Mouse (Mus musculus) mesoderm, embryonic 11.5 days (tissue): Measurements from ENCODE around the gene Ppp4c.

Experiments
- DNase-seq: peaks from one replicate; pipeline ENCODE4 v3.0.0-alpha.2; 2012; ENCODE audit warnings: low read depth, low spot score

Gene Ppp4c

DNA sequence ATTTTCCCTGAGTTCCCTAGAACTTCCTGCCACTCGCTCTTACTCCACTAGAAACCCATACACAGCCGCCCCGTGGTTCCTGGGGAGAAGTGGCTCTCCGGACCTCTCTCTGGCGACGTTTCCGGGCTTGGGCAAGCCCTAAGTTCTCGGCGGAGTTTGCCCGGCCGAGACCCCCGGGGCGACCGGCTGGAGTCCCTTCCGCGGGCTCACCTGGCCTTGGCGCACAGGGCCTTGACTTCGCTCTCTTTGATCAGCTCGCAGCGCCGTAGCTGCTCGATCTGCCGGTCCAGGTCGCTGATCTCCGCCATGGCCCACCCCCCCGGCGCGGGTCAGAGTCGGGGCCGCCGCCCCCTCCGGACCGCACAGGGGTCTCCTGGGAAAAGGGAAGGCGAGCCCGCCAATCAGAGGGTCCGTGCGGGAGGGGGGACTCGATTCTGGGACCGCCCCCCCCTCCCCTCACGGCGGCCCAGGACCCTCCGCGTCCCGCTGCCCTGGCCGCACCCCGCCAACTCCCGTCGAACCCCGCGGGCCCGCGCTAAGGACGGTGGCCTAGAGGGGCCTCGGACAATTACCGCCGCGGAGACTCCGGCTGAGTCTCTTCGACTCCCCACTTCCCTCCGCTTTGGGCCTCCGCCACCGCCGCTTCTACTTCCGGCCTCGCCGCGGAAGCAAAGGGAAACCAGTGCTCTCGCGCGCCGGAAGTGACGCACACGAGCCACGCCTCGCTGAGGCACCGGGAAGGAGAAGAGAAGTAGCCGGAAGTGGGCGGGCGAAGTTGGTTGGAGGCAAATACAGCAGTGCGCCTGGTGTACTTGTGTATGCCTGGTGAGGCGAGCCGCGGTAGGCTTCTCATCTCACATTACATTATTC lies at the start of gene Ppp4c:
Gene Ppp4c, minus strand, starts transcription at position 646 of the 870 bp plus-strand sequence.
- peak; percentile 98 for DNase-seq

DNA sequence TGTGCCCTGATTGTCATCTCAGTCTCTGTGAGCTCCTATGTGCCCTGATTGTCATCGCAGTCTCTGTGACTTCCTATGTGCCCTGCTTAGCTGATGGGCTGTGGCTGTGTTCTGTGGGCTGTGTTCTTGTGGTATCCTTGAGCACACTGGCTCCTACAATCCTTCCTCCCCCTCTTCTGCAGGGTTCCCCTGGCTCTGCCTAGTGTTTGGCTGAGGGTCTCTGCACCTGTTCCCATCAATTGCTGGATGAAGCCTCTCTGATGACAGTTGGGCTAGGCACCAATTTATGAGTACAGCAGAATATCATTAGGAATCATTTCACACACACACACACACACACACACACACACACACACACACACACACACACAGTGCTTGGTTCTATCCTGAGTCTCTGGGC lies 41.0 kb upstream of the Ppp4c start:
- DNase-seq: no peak

DNA sequence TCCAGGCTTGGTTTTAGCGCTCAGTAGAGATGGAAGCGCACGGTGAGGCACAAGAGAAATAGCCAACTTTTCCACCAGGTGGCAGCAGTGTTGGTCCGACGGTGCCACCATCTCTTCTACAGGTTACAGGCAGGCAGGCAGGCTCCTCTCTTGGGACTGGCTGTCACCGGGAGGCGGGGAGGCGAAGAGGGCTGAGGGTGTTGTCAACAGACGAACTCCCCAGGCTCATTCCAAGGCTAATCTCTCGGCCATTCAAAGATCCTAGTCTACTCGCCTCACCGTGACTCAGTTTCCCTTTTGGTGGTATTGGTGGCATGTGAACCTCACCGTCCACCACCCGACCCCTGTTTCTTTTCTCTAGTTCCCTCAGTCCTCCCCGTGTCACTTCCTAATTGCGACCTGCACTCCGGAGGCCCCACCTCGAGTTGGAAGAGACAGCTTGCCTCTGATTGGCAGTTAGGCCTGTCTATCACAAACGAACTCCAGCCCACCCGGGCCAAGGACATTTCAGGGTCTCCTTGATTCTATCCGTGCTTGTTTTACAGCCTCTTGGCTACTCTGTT lies 39.8 kb upstream of the Ppp4c start:
- peak; percentile 84 for DNase-seq

DNA sequence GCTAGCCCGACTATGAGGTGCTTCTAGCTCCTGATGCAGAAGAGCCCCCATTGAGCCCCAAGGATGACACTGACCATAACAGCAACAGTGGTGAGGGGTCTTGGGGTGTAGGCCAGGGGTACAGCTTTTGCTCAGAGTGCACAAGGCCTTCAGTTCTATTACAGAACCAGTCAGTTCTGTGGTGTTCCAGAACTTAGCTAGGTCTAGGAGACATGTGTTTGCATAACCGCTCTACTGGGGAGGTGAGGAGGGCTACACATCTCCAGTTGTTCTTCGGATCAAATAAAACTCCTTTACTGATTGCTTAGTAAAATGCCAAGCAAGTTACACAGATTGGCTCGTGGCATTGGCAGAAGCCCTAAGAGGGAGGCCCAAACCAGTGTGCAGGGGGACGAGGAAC lies 39.2 kb upstream of the Ppp4c start, which contains the start of gene 4930451I11Rik:
Gene 4930451I11Rik, minus strand, starts transcription at position 101 of the 400 bp plus-strand sequence.
- DNase-seq: no peak

DNA sequence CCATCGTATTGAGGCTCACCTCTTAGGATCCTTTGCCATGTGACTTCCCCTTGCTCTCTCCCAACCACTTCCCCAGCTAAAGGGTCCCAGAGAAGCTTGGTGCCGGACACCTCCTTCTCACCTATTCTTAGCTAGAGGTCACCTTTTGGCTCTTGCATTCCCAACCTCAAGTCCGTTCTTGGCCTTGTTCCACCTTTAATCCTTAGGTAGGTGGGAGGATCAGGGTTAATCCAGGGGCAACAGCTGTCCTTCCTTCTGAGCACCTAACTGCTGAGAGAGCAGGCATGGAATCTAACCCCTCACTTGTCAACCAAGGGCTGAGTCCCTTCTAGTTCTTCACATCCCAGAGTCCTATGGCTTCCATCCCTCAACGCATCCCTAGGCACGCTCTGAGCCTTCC lies 33.7 kb upstream of the Ppp4c start:
- no peak for DNase-seq

DNA sequence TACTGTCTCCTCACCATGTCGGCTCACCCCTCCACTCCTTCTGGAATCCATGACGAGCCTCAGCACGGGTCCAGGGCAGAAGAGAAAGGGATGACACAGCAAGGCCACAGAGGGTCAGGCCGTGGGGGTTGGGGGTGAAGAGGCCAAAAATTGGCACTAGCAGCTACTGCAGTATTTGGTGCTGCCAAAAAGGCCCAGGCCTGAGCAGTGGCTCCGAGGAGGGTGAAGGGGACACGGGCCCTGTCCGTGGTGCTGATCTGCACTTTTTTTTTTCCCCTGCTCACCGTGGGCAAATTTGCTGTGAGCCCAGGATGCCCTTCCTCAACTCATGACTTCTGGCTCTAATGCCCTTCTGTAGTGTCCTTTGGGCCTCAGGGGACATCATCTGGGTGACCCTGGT lies 33.1 kb upstream of the Ppp4c start:
- no peak for DNase-seq

DNA sequence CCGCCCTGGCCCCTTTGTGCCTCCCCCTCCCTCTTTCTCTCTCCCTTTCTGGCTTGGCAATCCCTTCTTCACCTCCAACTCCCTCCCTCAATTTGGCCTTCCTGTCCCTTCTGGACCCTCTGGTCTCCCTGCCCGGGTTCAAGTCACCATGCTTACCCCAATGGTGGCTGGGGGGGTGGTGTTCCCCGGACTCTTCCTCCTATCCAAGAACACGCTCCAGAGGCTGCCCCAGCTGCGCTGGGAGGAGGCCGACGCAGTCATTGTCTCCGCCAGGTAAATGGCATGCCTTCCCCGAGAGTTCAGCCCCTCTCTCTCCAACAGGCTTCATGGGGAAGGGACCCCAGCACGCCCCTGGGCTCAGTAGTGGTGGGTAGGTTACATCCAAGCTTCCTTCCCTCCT lies 31.6 kb upstream of the Ppp4c start:
- no peak for DNase-seq

DNA sequence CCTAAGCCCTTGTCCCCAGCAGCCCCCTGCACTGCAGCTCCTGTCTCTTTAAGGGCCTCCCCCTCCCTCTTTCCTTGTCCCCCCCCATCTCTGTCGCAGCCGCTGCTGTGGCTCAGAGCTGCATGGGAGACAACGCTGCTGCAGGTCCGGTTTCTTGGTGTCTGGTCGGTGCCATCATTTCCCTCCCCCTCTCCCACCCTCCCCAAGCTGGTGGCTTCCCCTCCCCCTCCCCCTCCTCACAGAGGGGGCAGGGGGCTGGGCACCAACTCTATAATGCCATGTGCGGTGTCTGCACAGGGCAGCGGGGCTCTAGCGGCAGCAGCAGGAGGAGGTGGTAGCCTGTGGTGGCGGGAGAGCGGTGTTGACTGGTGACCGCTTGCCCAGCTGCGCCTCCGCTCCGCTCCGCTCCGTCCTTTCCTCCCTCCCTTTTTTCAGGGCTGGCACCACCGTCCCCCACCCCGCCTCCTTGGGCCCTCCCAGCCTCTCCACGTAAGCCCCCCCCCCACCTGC lies 31.0 kb upstream of the Ppp4c start:
- no peak for DNase-seq

DNA sequence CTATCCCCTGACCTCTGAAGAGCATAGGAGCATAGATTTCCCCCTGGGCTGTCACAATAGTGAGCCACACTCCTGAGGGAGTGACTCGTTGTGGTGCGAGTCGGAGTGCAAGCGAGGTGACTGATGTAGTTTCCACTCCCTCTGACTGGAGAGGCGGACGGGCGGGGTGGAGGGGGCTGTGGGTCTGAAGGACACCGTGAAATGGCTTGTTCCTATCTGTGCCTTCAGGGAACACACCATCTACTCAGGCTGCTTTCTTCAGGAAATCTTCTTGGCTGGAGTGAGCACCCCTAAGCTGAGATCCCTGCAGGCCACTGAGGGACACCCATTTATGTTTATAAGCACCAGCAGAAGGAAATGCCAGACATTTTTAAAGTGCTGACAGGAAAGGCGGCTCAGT lies 30.4 kb upstream of the Ppp4c start:
- no peak for DNase-seq

DNA sequence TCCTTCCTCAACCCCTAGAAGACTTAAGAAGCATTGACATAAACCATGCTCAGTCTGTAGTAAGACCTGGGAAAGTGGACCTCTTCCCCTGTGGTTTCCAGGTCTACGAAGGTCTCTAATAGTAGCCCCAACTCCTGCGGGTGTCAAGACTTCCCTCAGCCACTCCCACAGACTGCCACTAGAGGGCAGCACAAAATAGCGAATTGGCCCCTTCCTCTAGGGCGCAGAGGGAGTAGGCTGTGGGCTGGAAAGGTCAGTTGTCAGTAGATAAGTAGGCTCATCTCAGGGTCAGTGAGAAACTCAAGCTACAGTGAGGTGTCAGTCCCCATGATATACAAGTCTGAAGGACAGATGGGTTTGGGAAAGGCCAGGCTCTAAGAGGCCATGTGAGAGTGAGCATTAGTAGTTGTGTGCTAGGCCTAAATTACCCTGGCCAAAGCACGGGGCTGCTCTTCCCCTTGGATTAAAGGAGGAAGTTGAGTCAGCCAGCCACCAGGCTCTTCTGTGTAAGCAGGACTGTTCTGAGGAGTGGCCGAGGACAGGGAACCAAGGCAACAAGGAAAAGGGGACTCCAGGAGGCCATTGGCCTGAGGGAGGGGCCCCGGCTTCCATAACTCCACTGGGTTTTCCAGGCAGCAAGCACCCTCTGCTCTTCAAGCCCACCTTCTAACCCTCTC lies 29.7 kb upstream of the Ppp4c start:
- DNase-seq: peak; percentile 86

DNA sequence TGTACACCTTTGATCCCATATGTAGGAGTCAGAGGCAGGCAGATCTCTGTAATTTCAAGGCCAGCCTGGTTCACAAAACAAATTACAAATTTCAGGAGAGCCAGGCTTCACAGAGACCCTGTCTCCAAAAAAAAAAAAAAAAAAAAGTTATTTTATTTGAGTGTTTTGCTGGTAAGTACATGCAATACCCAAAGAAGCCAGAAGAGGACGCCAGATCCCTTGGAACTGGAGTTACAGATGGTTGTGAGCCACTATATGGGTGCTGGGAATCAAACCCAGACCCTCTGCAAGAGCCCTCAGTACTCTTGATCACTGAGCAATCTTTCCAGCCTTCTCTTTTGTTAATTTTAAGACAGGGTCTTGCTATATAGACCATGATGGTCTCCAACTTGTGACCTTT lies 26.5 kb upstream of the Ppp4c start:
- no peak for DNase-seq

DNA sequence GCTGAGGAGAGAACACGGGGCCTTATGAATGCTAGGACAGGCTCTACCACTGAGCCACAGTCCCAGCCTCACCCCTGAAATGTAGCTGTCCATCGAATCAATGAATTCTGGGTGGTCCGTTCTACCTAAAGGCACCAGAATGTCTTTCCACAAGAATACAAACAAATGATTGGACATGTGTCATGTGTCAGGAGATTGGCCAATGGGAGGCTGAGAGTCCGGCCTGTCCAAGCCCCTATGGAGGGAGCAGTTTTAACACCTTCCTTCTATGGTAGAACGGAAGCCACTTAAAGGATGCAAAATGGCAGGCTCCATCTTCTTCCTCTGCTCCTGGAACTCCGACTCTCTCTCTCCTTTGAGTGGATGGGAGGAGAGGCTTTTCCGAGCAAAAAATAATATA lies 25.3 kb upstream of the Ppp4c start:
- no peak for DNase-seq

DNA sequence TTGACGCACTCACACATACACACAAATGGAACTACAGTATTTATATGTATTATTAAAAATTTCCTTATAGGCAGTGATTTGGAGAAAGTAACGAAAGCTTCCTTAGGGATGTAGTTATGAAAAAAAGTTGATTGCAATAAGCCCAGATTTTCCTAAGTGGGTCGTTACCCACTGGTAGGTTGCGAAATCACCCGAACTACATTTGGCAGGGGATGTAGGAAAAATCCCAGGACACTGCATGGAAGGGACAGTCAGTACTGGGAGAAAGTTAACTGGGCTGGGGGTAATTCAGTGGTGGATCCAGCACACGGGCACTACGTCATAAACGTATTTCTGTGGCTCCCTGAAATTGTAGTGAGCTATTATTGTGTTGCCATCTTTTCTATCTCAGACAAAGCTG lies 24.2 kb upstream of the Ppp4c start:
- no peak for DNase-seq

DNA sequence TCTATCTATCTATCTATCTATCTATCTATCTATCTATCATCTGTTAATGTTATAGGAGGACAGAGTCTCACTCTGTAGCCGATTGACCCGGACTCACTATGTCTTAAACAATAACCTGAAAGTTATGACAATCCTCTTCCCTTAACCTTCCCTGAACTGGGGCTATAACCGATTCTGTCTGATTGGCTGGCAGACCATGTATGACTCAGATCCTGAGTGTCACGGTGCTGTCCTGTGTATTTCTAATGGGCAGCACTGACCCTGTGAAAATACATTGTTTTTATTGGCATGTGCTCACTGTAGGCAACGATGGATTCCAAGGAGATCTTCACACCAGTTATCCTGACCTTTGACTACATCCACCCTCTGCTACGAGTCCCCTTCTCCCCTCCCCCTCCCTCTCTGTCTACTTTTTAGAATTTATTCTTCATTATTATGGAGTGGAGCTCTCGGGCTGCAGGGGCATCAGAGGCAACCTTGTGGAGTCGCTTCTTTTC lies 23.5 kb upstream of the Ppp4c start:
- DNase-seq: no peak

DNA sequence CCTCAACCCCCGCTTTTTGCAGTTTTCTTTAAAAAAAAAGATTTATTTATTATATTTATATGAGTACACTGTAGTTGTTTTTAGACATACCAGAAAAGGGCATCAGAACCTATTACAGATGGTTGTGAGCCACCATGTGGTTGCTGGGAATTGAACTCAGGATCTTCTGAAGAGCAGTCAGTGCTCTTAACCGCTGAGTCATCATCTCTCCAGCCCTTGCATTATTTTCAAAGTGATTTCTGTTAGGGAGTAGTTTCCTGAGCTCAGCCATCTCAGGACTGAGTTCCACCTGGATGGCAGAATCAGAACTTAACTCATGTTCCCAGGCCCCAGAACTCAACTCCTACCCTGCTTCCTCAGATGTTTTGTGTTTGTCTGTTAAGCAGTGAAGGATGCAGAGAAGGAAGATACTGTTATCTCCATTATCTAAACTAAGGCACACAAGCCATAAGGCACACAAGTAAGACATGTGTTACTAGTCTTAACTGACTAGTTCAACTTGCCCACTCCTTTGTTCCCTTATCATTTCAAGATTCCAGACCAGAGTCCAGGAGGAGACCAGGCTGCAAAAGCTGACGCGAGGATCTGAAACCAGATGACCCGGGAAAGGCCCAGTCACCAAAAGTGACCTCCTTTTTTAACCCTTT lies 17.6 kb upstream of the Ppp4c start:
- DNase-seq: no peak

DNA sequence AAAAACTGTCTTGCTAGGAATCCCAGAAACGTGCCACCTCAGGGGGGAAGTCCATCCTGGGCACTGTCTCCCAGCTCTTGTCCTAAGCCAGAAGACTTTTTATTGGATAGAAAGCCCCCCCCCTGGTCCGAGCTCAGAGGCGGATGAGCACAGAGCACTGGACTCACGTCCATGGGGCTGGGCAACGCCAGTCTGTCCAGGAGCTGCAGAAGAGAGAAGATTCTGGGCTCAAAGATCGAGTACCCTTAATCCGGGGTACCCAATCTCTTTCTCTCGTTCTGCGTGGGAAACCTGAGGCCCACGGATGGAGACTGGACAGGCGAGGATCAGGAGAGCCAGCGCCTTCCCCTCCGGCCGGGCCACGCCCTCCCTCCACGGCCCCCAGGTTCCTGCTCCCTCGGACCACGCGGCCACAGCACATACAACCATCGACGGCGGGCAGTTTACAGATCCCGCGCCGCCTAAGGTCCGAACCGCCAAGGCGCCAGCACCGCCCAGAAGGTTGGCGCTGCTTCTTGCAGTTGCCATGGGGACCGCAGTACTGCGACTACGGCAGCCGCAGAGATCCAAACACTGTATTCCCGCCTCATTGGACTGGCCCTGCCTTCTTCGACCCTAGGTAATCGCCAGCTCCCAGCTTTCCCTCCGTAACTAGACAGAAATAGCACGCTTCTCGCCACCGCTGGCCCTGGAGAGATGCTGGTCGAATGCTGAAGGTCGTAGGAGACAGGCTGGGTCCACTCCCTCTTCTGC lies 16.6 kb upstream of the Ppp4c start:
- DNase-seq: peak; percentile 87

DNA sequence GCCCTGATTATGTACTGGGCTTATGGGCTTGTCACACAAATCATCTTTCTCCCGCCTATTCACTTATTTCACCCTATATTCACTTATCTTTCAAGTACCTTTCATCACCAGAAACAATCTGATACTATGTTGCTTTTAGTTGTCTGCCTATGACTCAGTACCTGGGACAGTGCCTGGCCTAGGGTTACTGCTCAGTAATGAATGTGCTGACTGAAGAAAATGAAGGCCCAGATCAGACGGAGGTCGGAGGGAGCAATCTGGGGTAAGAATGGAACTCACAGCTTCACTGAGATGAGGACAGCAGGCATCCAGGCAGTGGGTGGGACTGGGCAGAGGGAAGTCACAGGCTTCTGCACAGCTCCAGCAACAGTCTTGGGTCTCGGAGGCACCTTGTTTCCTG lies 15.1 kb upstream of the Ppp4c start:
- DNase-seq: no peak

DNA sequence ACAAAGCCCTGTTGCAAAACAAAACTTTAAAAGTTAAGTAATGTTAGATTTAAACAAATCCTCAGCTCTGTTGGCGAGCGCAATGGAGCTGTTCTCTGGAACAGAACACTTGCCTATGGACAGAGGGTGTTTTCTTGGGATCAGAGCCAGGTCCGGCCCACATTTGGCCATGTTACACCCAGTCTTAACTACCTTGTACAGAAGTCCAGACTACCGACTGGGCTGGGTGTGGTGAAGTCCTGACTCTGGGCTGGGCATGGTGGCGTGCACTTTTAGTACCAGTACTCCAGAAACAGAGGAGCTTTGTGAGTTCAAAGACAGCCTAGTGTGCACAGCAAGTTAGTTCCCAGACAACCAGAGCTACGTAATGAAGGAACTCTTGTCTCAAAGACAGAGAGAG lies 14.7 kb upstream of the Ppp4c start:
- DNase-seq: no peak

DNA sequence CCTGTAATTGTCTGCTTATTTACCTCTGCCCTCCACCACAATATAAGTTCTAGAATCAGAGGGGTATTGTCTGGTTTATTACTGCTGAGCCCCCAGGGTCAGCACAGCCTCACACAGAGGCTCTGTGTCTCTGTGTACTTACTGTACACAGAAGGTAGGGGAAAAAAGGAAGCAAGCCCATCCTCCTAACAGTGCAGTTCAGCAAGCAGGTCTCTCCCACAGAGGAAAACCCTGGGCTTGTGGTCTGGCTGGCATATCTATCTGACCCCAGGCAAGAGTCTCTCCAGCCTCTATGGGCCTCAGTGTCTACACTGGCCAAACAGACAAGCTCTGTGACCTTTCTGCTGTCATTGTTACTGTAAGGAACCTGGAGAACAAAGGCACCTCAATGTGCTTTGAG lies 11.5 kb upstream of the Ppp4c start:
- no peak for DNase-seq

DNA sequence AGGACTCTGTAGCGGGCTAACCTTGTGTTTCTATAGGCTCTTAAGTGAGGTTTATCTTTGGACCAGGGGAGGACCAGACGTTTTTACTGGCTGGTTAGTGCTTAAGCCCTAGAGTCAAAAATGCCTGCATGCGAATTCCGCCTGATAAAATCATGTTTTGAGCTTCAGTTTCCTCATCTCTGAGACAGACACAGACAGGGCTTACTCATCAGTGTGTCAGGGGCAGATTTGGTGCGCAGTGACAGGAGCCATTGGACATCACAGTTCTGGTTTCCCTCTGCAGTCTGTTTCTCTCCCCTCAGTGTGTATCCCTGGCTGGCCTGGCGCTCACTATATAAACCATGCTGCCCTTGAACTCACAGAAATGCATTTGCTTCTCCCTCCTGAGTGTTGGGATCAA lies 10.9 kb upstream of the Ppp4c start:
- DNase-seq: no peak
